Mouse (Mus musculus) retina, postnatal 7 days (tissue): Measurements from ENCODE around the gene Cxcl16.

ENCODE experiments used
- DNase-seq: peaks from one replicate; pipeline ENCODE4 v3.0.0-alpha.2; 2012; ENCODE audit warnings: low read depth, low spot score

Gene Cxcl16

GRCm38 (mm10) chr11:70412591-70412990, 47.2 kb downstream of the Cxcl16 start:
- no peak for DNase-seq

- no peak for DNase-seq
Observed at GRCm38 (mm10) chr11:70410297-70410643, 49.5 kb downstream of the Cxcl16 start.

GRCm38 (mm10) chr11:70409594-70410296, 50.0 kb downstream of the Cxcl16 start, which contains the start of gene Pelp1:
Pelp1 (minus strand) TSS chr11:70410031.
- peak; percentile 87 for DNase-seq
